Mouse (Mus musculus) right cerebral cortex, adult 18-20 months (tissue): ENCODE data around the gene Prpsap1.
A peak's percentile ranks its signal among the peaks of the same experiment; 100 is the strongest.
"Not testable (repeated sequence)": the region's sequence is repeated elsewhere in the genome, so short reads cannot be mapped to it uniquely, and the experiment has no call there.

Experiments
- DNase-seq: peaks from one replicate; pipeline ENCODE4 v3.0.0; 2022; ENCODE audit warnings: mixed read lengths

Prpsap1 gene

GRCm38 (mm10) chr11:116513531-116514038 is 19.6 kb upstream of the Prpsap1 start:
- no peak for DNase-seq

DNA sequence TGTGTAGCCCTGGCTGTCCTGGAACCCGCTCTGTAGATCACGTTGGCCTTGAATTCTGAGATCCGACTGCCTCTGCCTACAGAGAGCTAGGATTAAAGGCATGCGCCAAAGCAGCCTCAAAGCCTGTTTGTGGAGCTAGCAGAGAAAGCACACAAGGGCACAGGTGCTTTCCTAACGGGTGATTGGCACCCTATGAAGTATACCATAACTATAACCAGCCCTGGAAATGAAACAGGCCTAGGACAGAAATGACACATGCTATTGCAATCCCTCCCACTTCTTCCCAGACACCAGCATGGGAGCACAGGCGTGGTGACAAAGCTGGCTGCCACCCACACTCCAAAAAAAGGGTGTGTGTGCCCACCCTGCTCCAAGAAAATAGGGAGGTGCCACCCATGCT is 19.0 kb upstream of the Prpsap1 start:
- no peak for DNase-seq

DNA sequence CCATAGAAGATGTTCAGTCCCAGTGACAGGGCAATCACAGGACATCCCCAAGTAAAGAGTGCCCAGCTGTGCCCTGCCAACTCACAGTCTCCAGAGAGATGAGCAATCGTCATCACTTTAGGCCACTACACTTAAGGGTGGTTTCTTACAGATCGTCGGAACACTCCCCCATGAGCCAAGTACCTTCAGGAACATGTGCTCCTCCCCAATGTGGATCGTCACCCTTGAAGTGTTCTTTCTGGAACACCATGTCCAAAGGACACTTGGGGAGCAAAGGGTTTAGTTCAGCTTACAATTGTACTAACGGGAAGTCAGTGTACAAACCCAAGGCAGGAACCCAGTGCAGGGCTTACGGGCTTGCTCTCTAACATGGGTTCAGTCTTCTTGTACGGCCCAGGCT is 18.2 kb upstream of the Prpsap1 start:
- DNase-seq, result no peak

DNA sequence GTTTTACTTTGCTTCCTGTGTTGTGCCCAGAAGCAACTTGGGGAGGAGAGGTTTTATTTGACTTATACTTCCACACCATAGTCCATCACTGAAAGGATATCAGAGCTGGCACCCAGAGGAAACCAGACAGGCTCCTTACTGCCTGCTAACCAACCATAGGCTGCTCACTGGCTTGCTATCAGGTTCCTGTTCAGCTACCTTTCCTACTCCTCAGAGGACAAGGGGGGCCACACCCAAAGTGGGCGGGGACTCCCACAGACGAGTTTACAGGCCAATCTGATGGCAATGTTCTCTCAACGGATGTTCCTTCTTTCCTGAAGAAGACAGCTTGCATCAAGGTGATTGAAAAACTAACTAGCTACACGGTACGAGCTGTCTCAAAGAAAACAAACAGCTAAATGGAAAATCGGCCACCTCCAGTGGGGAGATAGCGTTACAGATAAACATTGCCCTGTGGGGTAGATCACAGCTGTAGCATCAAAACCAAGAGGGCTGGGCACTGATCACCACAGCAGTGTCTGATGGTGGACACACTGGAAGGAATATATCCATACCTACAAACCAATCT is 17.4 kb upstream of the Prpsap1 start:
- no peak for DNase-seq

DNA sequence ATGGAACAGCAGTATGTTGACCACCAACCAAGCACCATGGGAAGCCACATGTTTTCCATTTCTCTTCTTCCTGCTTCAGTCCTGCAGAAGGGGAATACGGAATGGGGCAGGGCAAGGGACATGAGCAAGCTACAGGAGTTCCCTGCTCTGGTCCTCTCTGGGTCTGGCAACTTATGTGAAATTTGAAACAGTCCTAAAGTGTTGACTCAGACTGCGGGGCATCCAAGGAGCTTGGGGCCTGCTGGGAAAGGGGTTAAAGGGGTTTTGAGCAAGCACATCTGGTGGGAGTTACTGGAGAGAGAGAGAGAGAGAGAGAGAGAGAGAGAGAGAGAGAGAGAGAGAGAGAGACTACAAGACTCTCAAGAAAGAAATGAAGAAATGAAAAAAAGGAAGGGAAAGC is 14.7 kb upstream of the Prpsap1 start:
- DNase-seq, result no peak

DNA sequence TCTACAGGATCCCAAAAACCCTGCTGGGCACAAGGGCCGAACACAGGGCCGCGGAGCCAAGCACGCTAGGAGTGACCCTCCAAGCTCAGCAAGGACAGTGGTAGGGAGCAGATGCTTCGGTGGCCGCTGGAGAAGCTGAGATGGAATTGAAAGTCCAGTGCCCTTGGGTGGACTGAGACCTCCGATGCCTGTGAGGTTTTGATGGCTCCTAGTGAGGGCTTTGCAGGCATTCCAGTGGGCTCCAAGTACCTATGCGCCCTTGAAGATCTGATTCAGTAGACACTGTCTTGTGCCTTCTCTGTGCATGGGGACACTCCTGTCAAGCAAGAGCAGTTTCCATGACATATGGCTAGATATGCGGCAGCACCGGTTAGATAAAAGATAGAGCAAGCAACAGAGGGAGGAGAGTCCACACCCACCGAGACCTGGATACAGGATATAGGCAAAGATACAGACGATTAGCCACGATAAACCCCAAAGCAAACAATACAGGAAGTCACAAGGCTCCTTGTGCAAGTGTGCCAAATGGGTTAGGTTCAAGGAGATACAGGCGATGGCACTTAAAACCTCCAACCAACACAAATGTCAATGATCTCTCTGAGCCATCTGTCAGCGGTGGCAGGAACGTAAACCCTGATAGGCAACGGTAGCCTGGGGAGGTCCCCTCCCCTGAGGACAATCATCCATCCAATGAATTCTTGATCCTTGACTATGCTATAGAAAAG is 12.3 kb upstream of the Prpsap1 start:
- no peak for DNase-seq

DNA sequence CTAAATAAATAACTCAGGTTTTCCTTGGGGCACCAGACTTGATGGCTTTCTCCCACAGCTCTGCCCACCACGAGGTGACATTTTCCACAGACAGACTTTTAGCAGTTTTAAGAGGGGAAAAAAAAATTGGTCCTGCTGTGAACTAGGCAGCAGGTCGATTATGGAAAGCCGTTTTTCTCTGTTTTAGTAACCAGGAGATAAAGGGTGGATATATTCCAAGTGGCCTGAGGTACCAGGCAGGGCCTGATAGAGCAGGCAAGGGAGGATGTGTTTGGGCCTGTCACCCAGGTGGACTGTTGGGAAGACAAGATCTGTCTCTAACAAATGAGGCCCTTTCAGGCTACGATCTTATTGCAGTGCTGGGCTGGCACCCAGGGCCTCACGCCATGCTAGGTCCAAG is 11.6 kb upstream of the Prpsap1 start:
- no peak for DNase-seq

GRCm38 (mm10) chr11:116504516-116504915 is 10.5 kb upstream of the Prpsap1 start:
- no peak for DNase-seq

DNA sequence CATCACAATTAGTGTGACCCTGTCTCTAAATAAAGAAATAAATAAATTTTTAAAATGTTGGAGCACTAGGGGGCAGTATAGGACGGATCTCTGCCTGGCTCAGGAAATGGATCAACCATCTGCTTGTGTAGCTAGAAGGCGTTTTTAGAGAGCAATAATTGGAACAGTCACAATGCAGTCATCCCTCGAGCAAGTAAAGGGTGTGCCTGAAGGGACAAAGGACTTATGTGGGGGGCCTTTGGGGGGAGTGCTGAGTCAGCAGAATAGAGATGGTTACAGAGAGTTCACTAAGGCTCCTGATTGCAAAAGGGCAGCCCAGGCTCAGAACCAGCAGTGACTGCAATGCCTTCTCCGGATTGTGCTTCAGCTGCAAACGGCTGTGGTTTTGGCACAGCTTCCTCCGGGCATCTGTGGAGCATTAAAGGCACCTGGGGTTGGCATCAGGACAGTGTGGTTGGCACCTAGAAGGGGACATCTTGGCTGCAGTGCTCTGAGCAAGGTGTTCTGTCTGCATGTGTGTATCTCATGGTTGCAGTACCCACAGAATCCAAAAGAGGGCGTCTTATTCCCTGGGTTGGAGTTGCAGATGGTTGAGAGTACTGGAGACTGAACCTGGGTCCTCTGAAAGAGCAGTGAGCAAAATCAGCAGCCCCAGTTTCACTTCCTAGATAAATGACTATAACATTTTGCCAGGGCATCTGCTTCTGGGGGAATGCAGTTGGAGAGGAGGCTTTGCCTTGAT is 7.2 kb upstream of the Prpsap1 start:
- DNase-seq, result peak; percentile 31

- DNase-seq, result no peak
Measured at GRCm38 (mm10) chr11:116499018-116499417, 5.0 kb upstream of the Prpsap1 start.

- no peak for DNase-seq
Measured at GRCm38 (mm10) chr11:116498596-116498995, 4.6 kb upstream of the Prpsap1 start.

DNA sequence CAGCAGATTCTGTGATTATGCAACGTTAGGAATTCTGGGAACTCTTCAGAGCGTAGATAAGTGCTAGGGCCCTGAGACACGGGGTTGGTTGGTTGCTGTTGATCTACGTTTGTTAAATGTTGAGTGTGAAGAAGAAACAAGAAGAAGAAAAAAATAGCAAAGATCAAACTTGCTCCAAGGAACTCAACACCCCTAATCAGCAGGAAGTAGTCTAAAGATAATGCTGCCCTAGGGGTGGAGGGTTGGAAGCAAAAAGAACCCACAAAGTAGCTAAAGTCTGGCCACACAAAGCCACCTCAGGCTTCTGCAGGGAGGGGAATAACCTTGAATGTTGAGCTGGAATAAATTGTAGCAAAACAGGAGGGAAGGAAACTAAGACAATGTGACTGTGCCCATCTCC is 3.3 kb upstream of the Prpsap1 start:
- DNase-seq, result no peak

GRCm38 (mm10) chr11:116494474-116495174 is 622 bp upstream of the Prpsap1 start:
- peak; percentile 86 for DNase-seq

- no peak for DNase-seq
Measured at GRCm38 (mm10) chr11:116493191-116493590, 811 bp downstream of the Prpsap1 start.

DNA sequence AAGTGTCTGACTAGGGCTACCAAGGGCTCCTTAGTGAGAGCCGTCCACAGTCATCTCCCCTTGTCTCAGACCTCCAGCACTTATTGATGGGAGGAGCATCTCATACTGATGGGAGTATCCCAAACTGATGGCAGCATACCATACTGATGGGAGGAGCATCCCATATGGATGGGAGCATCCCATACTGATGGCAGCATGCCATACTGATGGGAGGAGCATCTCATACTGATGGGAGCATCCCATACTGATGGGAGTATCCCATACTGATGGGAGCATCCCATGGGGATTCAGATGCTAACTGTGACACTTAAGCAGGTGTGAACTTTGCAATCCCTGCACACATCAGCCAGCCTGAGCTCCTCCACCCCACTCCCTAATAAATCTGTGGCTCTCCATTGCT is 1.5 kb downstream of the Prpsap1 start:
- DNase-seq, result not testable (repeated sequence)

GRCm38 (mm10) chr11:116491338-116491737 is 2.7 kb downstream of the Prpsap1 start:
- no peak for DNase-seq

- DNase-seq, result peak; percentile 89
Measured at GRCm38 (mm10) chr11:116490232-116491107, 3.5 kb downstream of the Prpsap1 start.

GRCm38 (mm10) chr11:116489771-116490231 is 4.2 kb downstream of the Prpsap1 start:
- no peak for DNase-seq

- DNase-seq, result no peak
Measured at GRCm38 (mm10) chr11:116488693-116489375, 5.2 kb downstream of the Prpsap1 start.

GRCm38 (mm10) chr11:116488207-116488606 is 5.8 kb downstream of the Prpsap1 start:
- no peak for DNase-seq

- no peak for DNase-seq
Measured at GRCm38 (mm10) chr11:116484261-116484660, 9.7 kb downstream of the Prpsap1 start.
